Mouse (Mus musculus): ENCODE data around the gene Btnl10.

DNA sequence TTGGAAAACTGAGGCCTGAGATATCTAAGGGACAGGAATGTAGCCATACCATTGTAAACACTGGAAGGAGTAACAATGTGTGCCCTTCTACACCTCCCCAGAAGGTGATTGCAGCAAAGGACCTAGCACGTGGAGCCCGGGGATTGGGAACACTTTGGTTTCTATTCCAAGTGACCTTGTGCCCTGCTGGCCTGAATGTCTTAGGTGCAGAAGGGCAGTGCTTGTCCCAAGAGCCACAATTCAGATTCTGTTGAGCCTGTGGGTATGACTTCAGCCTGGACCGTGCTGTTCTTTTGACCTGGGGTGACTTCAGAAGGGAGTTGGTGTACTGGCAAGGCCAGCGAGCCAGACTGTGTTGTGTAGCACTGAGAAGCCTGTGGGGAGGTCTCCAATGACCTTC lies 46.7 kb upstream of the Btnl10 start:
- TF ChIP-seq CTCF (IDR thresholded peaks at IDR 0.05; ENCODE audit: extremely low read depth, insufficient read length, insufficient replicate concordance, low read depth, low read length) (no peak), POLR2A (IDR thresholded peaks at IDR 0.05; ENCODE audit: low read depth, low read length) (no peak)
